Mouse (Mus musculus): Measurements from ENCODE around the gene Ubp1.

Gene Ubp1

DNA sequence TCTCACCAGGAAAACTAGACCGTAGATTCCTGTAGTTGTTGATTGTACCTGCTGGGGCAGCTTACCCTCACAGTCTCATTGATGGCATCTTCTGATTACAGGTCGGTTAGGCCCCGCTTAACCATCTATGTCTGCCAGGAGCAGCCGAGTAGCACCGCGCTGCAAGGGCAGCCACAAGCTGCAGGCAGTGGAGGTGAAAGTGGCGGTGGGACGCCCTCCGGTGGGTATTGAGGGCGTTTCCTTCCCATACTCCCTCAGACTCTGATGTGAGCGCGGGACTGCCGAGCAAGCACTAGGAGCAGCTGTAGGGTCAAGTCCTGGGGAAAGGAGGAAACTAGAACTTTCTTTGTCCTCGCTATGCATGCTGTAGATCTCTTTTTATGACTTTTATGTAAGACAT, 39.3 kb downstream of the Ubp1 start:
- DNase-seq, result no peak

DNA sequence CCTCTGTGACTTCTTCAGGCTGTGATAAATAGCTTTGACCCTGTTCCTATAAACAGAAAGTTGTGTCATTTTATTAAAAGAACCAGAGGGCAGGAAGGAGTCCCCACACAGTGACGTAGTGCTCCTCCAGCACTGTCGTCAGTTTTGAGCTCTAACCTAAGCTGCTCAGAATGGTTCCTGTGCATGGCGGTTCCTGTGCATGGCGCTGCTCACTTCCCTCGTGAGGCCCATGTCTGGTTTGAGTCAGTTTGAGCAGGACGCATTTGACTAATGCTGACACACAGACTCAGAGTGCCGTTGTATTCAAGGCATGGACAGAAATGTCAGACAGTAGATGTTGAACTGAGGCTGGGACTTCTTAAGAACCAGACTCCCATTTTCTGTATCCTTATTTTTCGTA, 40.9 kb downstream of the Ubp1 start:
- DNase-seq, result no peak

DNA sequence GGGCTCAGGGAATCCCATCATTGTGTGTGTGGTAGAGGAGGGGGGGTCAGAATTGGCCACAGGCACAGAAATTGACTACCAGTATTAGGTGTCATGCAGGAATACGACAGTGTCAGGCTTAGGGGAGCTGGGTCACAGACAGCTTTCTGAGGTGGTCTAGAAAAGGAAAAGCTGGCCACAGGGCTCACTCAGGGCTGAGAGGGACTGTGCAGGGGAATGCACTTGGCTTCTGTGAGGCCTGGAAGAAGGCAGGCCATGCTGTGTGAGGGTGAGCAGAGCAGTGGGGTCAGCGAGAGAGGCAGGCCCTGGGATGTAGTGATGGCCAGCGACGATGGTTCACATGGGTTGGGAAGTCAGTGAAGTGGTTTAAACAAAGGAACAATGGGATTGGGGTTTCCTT, 43.1 kb downstream of the Ubp1 start:
- no peak for DNase-seq

DNA sequence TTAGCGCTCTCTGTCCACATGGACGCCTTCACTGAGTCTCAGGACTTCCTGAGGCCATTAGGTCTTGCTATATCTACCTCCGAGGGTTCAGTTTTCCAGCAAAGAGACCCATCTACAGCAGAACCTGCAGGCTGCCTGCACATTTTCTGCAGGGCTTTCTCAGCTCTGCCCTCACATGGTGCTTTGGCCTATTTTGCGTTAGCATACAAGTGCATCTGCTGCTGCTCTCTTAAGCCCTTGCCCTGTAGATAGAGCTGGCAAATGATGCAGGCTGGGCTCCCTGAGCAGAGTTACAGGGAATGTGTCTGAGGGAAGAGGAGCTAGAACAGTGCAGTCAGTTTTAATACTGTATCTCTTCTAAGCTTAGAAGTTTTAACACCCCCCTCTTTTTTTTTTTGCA, 44.2 kb downstream of the Ubp1 start:
- no peak for DNase-seq

DNA sequence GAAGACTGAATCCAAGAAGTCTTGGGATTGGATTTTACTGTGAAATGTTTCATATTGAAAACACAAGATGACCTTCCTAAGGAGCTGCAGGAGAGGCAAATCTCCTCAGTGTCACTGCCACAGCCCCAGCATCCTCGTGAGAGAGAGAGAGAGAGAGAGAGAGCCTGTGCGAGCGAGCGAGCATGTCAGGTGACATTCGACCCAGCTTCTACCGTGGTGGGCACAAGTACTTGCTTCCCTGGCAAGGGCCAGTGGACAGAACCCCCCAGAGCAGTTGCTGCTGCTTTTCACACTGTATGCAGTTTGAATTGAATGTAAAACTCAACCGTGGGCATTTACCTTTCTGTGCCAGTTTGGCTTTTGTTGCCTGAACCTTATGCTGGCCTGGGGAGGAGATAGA, 44.7 kb downstream of the Ubp1 start:
- no peak for DNase-seq

DNA sequence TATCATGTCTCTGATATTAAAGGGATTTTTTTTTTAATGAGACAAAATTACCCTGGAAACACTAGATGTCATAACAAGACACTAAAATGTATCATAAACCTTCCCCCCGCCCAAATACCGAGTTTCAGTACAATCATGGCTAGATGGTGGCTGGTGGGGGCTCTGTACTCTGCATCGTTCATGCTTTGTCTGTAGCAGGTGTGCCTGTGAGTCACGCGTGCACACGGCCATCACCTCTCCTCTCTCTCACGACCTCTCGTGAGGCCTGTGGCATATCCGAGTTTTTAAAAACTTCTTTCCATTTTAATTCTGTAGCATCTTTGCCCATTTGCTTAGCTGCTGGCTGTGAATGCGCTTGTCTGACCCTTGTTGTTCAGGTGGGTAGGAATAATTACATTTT, 45.5 kb downstream of the Ubp1 start:
- no peak for DNase-seq

DNA sequence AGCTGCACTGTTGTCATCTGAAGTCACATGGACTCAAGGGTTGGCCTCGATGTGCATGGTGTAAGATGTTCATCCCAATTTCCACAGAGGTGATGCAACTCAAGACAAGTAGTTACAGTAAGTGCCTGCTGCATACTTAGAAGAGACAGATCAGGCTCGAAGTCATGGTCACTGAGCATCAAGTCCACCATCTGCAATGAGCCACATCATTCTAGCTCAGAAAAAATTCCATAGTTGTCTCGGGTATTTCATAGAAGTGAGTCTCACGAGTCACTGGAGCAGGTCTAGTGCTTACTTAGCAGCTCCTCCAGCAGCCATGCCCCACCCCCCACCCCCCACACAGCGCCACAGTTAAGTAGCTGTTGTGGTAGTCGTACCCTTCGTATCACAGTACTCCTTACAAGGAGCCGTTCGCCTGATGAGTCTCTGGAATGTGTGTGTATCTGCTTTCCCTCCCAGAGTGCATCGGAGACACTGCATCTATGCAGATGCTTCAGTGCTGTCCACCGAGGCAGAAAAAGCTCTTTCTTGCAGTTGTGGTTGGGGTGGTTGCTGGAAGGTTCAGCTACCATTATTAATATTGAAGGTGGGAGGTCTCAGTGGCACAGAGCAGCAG, 46.6 kb downstream of the Ubp1 start:
- no peak for DNase-seq

DNA sequence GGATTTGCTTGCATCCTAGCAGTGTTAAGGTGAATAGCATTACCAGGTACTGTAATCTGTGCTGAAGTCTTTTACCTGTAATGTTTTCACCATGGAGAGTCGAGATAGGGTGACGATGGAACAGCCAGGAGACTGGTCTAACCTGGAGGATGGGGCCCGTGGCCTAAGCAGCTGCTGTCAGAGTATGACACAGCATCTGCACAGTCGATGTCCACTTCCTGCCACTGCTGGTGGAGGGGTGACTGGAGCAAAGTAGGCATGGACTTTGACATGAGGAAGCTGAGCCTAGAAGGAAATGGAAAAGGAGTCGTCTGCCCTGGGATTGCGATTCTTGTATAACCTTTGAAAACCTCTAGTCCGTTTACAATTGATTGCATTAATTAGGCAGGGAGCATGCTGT, 47.9 kb downstream of the Ubp1 start:
- no peak for DNase-seq

DNA sequence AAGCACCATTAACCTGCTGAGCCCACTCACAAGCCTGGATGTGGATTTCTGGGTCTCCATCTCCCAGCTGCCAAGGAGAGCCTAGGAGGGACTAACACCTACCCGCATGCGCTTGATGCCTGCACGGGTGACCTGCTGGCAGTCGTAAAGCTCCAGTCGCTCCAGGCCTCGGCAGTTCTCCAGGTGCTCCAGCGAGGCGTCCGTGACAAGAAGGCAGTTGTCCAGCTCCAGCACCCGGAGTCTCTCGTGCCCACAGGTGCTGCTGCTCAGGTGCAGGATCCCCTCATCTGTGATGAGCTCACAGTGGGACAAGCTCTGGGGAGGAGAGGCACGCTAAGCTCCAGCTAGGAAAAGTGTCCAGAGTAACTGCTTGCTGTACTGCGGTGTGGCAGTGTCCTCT, 48.6 kb downstream of the Ubp1 start:
- no peak for DNase-seq

DNA sequence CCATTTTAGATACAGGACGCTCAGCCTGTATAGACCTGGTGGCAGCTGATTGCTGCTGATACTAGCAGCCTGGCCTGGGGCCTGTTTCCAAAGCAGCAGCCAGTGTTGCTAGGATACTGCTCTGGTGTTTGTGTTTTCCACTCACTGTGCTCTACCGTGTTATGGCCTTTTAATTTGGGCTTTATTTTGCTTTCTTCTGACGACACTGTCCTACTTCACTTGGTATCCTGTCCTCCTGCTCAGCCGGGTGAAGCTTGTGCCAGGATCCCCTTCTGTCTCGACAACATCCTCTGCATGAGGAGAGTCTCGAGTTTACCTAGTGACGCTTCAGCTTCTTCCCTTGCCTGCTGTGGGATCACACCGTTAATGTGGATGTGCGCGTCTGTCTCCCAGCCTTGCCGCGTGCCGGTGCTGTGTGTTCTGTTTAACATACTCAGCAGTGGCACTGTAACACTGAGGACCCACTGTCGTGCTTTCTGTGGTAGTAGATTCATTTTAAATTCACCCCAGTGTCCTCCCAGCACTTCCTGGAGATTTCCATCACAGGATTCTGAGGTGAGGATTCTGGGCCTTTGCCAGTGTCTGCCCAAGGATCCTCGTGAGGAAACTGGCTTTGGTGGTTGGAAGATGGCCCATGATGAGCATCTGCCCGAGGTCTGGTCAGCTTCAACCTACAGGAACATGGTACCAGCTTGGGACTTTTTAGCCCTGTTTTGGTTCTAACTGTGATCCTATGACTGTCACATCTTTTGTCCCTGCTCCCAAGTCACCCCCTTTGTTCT, 50.6 kb downstream of the Ubp1 start:
- peak in 1 of 2 experiments; percentile 41 for DNase-seq

DNA sequence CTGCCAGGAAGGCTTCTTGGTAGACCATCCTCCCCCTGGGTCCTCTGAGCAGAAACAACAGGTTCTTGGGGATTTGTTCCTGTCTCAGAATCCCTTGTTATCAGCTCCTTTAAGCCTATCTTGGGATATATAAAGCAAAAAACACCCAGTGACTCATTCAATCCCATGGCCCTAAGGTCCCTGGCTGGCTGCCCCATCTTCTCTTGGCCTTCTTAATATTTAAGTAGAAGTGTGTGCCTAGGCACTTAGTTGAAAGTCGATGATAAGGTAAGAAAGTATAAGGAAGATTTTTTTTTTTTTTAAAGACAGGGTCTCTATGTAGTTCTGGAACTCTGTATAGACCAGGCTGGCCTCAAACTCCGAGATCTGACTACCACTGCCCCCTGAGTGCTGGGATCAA, 51.7 kb downstream of the Ubp1 start:
- no peak for DNase-seq

DNA sequence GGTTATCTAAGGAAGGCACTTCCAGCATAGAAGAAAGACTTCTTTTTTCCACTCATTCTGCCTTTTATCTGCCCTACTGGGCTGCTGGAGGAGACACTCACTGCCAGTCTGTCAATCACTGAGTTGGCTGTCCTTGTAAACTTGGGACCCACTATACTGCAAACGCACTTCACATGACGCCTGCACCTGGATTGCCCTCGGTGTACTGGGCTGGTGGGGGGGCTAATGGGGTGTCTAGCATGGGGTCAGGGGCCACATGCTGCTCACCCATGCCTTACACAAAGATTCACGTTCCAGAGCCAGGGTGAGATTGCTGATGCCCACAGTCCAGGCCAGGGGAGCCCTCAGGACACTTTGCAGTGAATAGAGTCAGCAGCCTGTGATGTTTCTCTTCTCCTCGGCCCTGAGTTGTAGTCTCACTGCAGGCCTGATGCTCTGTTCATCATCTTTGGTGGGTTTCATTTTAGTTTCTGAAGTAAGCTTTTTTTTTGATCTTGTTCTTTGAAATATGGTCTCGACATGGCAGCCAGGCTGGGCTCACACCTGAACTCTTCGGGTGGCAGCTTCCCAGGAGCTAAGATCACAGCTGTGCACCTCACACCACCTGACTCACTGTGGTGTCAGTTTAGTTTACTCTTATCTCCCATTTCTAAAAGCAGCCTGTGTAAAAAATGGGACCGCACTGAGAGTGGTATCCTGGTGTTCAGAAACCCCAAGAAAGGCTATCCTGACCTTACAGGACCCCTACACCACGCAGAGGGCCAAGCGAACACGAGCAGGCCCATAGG, 52.3 kb downstream of the Ubp1 start:
- no peak for DNase-seq

DNA sequence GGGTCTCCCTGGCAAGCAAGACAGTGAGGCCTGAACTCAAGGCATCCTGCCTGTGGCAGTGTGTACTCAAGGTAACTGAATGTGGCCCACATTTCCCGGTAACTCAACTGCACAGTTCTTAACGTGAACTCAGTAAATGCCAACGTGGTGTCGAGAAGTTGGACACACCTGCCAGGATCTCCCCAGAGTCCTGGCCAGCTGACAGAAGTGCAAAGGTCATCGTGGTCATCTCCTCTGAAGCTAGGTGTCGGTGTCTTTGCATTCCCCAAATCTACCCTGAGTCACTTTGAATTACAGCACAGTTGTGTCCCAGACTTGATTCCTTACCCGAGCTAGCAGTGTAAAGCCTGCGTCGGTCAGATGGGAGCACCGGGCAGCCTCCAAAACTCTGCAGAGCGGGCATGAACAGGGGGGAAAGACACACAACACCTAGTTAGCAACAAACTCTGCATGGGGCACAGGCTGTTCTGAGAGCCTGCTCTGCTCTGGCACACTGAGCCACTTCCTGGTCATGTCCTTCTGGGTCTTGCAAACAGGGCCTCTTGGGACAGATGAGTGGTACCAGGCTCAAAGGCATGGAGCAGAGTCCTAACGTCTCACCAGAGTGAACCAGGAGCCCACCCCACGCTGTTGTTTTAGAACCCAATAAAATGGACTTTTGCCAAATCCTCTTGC, 54.3 kb downstream of the Ubp1 start:
- DNase-seq, result no peak

DNA sequence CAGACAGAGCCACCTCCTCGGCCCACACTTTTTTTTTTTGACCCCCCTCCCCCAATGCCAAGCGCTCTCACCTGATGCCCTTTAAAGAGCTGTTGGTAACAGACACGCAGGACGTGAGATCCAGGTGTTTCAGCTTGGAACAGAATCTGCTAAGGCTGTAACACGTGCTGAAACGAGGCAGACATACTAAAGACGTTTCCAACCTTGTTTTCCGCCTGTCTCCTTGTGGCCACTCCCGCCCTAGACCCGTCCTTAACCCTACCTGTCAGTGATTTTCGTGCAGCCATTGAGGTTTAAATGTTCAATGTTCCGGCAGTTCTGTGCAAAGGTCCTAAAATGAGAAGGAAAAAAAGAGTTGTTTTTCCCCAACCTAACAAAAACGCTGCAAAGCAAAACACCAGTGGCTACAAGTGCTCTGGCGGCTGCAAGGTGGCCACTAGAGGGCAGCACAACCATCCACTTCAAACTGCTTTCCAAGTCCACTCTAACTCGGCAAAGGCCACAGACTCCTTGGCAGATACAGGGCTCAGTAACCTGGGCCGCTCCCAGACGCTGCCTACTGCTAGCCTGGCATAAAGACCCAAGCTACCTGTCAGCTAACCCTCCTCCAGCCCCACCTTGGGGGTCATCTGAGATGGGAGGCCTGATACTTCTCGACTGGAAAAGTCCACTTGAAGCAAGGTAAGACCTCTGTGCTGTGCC, 60.0 kb downstream of the Ubp1 start:
- peak; percentile 77 to 83 for DNase-seq

DNA sequence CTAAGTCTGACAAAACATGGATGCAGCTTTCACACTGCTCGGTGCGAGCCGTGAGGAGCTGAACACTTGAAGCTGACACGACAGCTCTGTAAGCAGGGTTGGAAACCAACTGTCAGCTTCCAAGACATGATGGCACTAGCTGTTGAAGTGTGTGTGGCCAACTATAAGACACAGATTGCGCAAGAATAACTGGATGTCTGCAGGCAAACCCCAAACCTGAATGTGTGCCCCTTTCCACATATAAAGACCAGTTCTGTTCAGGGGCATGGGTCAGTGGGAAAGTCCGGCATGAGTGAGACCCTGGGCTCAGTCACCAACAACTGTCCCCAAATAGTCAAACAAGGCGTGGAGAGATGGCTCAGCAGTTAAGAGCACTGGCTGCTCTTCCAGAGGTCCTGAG, 62.1 kb downstream of the Ubp1 start:
- DNase-seq, result no peak

DNA sequence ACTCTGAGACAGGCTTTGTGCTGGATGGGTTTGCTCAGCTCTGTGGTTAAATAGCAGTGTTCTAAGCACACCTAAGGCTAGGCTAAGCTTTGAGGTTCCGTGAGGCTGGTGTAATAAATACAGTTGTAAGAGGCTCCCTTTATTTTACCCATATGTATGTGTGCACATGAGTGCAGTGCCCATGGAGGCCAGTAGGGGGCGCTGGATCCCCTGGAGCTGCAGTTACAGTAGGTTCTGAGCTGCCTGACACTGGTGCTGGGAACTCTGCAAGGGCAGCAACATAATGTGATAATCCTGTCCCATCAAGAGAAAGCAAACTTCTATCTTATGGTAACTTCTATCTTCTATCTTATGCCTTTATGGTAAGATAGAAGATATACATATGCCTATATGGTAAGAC, 67.6 kb downstream of the Ubp1 start:
- DNase-seq, result no peak

DNA sequence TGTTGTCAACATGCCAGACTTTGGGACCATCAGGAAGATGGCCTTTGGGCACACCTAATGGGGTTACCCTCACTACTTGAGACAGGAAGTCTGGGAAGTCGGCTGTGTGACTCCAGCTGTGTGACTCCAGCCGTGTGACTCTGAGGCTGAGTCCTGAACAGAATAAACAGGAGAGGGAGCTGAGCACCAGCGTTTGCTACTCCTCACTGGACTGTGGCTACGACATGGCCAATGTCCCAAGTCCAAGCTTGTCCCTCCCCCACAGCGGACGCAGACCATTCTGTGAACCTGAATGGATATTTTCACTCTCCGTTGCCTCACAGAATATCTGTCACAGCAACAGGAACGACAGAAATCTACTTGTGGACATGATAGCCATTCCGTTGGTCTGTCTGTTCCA, 76.1 kb downstream of the Ubp1 start:
- DNase-seq, result no peak

DNA sequence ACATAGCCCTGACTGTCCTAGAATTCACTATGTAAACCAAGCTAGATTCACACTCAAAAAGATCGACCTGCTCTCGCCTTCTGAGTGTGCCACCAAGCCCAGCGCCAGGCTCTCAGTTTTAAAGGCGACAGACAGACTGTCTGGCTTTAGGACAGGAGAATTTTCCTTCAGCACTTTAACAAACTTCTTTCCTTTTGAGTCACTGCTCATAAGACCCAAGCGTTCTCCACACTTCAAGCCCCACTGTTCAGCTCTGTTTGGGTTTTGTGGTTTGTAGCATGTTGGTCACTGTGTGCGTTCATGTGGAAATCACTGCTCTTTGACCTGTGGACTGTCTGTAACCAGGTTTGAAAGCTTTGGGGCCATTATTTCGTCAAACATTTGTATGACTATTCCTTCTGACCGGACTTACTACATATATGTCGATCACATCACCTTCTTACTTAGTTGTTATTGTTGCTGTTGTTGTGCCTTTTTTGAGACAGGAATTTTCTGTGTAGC, 77.2 kb downstream of the Ubp1 start:
- no peak for DNase-seq

DNA sequence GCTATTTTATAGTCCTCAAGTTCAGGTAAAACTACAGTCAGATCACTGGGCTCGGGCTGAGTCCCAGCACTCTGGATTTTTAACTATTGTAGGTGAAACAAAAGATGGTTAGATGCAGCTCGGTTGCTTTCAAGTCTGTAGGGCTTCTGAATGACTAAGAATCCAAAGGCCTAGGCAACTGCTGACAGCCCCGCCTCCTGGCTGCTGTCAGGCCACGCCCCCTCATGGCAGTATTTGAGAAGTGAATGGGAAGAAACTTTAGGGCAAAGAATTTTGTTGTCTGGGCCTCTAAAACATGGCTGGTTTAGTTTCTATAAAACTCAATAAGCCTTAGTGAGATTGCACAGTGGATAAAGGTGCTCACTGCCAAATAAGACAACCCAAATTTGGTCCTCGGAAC, 78.8 kb downstream of the Ubp1 start:
- no peak for DNase-seq

DNA sequence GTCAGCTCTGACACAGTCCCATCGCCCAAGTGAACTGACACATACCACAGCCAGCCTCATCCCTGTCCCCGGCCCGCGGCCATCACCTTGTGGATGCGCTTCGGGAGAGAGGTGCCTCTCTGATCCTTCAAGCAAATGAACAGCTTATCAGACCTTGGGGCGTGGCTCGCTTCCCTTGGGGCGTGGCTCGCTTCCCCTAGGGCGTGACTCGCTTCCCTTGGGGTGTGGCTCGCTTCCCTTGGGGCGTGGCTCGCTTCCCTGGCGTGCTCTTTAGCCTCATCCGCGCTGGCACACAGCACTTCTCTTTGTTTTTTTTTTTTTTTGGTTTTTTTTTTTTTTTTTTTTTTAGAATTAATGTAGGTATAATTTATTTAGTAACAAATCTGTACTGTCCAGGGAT, 80.5 kb downstream of the Ubp1 start:
- DNase-seq, result no peak

DNA sequence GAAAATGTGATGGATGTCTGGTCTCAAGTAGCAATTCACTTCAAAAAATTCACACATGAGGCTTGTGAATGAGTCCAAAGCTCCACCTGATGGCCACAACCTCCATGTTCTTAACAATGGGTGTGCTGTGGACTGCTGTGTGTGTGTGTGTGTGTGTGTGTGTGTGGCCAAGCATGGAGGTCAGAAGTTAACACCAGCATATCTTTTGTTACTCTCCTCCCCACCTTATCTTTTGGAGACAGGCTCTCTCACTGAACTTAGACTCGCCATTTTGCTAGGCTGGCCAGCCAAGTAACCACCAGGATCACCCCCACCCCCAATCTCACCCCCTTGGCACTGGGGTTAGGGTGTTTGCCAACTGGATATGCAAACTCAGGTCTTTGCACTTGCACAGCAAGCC, 83.3 kb downstream of the Ubp1 start:
- no peak for DNase-seq

DNA sequence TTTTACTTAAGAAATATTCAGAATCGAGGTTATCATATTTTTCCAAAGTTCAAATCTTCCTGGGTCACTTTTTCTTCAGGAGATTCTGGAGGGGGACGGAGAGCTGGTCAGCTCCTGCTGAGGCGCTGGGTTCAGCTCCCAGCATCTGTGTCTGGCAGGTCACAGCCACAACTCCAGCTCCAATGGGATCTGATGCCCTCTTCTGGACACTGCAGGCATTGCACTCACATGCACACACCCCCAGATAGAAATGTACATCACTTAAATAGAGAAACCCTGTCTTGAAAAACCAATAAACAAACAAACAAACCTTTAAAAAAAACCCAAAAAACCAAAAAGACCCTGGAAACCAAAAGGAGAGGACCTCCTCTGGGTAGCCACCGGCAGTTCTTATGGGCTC, 85.0 kb downstream of the Ubp1 start:
- DNase-seq, result no peak

DNA sequence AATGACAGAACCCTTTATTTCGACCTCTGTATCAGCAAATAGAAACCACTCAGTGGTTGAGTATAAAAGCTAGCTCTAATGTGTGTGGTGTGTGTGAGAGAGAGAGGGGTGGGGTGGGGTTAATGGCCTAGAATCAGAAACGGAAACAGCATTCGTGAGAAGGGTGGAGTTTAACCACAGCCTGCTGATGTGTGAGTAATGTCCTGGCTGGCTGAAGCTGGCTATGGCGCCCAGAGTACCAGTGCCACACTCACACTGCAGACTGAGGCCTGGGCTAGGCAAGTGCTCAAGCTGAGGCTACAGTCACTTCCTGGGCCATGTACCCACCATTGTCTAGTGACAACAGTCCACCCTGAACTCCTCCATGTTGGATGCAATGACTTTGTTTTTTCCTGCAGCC, 85.7 kb downstream of the Ubp1 start:
- no peak for DNase-seq
